Mouse (Mus musculus) left cerebral cortex, postnatal 14 days (tissue): ENCODE measurements around the gene Rab26. TPM values are rescaled to one million over a fixed set of nuclear protein-coding genes. Genes with fewer than 3 reads are reported as not detected.

Experiments used
- DNase-seq, 2 experiments: peaks; one replicate each; pipeline ENCODE4 v3.0.0; 2021 to 2022; ENCODE audit warnings: low spot score in 2 of 2, mixed read lengths in 1 of 2
- intact Hi-C: fragments of 180-260 bp; cut with DNase I; formaldehyde crosslinking; loops from one replicate; pipeline ENCODE4 v1.15.1; 2025
- long read RNA-seq, 2 experiments: library from polyadenylated mRNA; stranded (forward); transcript quantifications; one replicate each; pipeline ENCODE4 v2.0.0; 2021
- total RNA-seq, 2 experiments: library from RNA; stranded (reverse); gene quantifications; 2 replicates each; pipeline ENCODE4 v1.2.3; 2021

The Rab26 gene
- 10 to 100 TPM; 36.2 to 40.4 TPM for total RNA-seq
- long read RNA-seq, experiment 1, transcript Rab26-201 (9 exons, 1,575 nt): major isoform, 50 of 68 reads
- long read RNA-seq, experiment 1, partial matches to known transcripts: 2 of 68 reads
- long read RNA-seq, experiment 1, other reads (novel, unspliced or antisense): 15 of 68 reads
- long read RNA-seq, experiment 2, transcript Rab26-201 (9 exons, 1,575 nt): major isoform, 34 of 56 reads
- long read RNA-seq, experiment 2, partial matches to known transcripts: 5 of 56 reads
- long read RNA-seq, experiment 2, other reads (novel, unspliced or antisense): 16 of 56 reads

GRCm38 (mm10) chr17:24534160-24534718, at the start of gene Rab26:
Rab26 (minus strand) TSS chr17:24534210.
- DNase-seq: no peak
- intact Hi-C loops: no loop called here

- no peak for DNase-seq
- intact Hi-C loops: no loop called here
Observed at GRCm38 (mm10) chr17:24580287-24580686, 46.3 kb upstream of the Rab26 start.

GRCm38 (mm10) chr17:24579532-24579931, 45.5 kb upstream of the Rab26 start:
- intact Hi-C loops: no loop called here
- DNase-seq: no peak

GRCm38 (mm10) chr17:24573811-24574210, 39.8 kb upstream of the Rab26 start:
- intact Hi-C loops: no loop called here
- DNase-seq: no peak

GRCm38 (mm10) chr17:24572651-24573245, 38.7 kb upstream of the Rab26 start:
- intact Hi-C loops: no loop called here
- DNase-seq: no peak

GRCm38 (mm10) chr17:24569837-24570236, 35.8 kb upstream of the Rab26 start:
- intact Hi-C loops: no loop called here
- no peak for DNase-seq

GRCm38 (mm10) chr17:24567034-24567779, 33.2 kb upstream of the Rab26 start:
- intact Hi-C loops: no loop called here
- DNase-seq: no peak

- intact Hi-C loops: no loop called here
- no peak for DNase-seq
Observed at GRCm38 (mm10) chr17:24565792-24566191, 31.8 kb upstream of the Rab26 start.

- intact Hi-C loops: no loop called here
- DNase-seq: no peak
Observed at GRCm38 (mm10) chr17:24565092-24565491, 31.1 kb upstream of the Rab26 start.

GRCm38 (mm10) chr17:24564422-24564821, 30.4 kb upstream of the Rab26 start:
- intact Hi-C loops: no loop called here
- DNase-seq: no peak

- no peak for DNase-seq
- intact Hi-C loops: no loop called here
Observed at GRCm38 (mm10) chr17:24563638-24564037, 29.6 kb upstream of the Rab26 start.

- no peak for DNase-seq
- intact Hi-C loops: no loop called here
Observed at GRCm38 (mm10) chr17:24561592-24561991, 27.6 kb upstream of the Rab26 start.

GRCm38 (mm10) chr17:24560301-24561028, 26.5 kb upstream of the Rab26 start:
- intact Hi-C loops: no loop called here
- DNase-seq: no peak

- DNase-seq: no peak
- intact Hi-C loops: no loop called here
Observed at GRCm38 (mm10) chr17:24559146-24559545, 25.1 kb upstream of the Rab26 start.

- DNase-seq: peak in 1 of 2 experiments; percentile 61
- intact Hi-C loops: no loop called here
Observed at GRCm38 (mm10) chr17:24558600-24559099, 24.6 kb upstream of the Rab26 start.

GRCm38 (mm10) chr17:24557091-24557490, 23.1 kb upstream of the Rab26 start:
- DNase-seq: no peak
- intact Hi-C loops: no loop called here

GRCm38 (mm10) chr17:24551050-24551444, 17.0 kb upstream of the Rab26 start:
- no peak for DNase-seq
- intact Hi-C loops: no loop called here

- DNase-seq: peak; percentile 81 to 82
- intact Hi-C loops: no loop called here
Observed at GRCm38 (mm10) chr17:24550416-24551049, 16.5 kb upstream of the Rab26 start.
